Mouse (Mus musculus): ENCODE measurements around the gene Vkorc1l1.
"Not testable (repeated sequence)": the region's sequence is repeated elsewhere in the genome, so short reads cannot be mapped to it uniquely, and the experiment has no call there.

Gene Vkorc1l1

GRCm38 (mm10) chr5:129941495-129942045 lies at the start of gene Vkorc1l1:
TSS of gene Vkorc1l1 (plus strand) at chr5:129941970.
- peak; percentile 99 for DNase-seq

DNA sequence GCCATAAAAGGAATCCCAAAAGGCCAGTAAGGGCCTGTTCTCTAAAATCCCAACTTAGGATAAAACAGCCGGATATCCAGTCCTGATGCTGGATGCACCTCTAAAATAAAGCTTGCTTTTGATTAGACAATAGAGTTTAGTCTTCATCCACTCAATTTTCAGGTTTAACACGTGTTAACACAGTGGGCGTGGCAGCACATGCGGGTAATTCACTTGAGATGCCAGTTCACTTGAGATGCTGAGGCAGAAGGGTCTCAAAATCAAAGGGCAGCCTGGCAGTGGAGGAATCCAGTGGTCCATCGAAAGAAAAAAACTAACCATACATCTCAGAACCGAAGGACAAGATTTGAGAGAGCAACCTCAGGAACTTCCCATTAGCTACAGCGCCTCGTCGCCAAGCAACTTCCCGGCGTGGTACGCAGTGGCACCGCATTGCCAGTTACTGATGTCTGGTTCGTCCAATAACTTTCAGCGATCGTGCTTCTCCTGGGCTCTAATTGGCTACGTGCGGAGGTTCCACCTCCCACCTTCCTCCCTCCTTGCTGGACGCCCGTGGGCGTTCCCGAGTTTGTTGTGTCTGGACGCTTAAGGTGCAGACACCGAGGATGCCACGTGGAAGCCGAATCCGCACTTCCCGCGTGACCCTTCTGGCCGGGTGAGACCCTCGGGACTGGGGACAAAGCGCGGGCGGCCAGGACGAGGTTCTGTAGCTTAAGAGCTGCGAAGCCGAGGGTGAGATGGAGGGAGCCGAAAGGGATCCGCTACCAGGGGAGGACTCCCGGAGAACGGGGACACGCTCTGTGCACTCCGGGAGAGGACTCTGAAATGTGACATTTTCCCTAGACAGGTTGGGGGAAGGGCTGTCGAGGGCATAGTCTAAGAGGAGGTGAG lies 46.3 kb upstream of the Vkorc1l1 start, which contains the start of gene Zbed5:
Gene Zbed5, plus strand, starts transcription at position 526 of the 891 bp plus-strand sequence.
- DNase-seq, result peak; percentile 92 to 95

DNA sequence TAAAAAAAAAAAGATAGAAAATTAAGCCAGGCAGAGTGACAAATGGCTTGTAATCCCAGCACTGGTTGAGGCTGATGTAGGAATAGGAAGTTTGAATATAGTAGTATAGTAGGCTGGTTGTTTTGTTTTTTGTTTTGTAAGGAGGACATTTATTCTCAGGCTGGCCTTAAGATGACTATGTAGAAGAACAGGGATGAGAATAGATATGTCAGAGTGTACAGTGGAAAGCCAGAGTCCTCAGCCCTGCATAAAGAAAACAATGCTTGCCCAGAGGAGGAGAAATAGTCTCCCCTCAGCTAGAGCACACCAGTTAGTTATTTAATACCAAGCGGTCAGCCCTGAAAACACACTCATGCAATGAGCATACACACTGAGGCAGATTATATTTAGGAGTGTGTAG lies 43.3 kb upstream of the Vkorc1l1 start, which contains the start of gene Phkg1:
Gene Phkg1, minus strand, starts transcription at position 101 of the 400 bp plus-strand sequence.
- DNase-seq, result no peak

DNA sequence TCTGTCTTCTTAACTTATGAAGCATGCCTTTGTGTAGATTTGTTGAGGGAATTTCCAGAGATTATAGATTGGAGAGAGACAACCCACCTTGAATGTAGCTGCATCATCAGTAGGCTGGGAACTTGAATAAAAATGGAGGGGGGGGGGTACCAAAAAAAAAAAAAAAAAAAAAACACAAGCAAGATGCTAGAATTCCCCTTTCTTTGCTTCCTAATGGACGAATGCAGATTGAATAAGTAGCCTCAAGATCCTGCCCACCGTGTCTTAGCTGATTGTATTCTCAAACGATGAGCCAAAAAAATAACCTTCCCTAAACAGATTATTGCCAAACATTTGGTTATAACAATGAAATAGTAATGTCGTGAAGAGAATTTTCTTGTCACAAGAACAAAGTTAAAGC lies 34.0 kb upstream of the Vkorc1l1 start:
- no peak for DNase-seq

GRCm38 (mm10) chr5:129908242-129908965 lies 33.4 kb upstream of the Vkorc1l1 start, which contains the start of gene Nupr1l:
TSS of gene Nupr1l (plus strand) at chr5:129908540.
- peak; percentile 96 to 97 for DNase-seq

DNA sequence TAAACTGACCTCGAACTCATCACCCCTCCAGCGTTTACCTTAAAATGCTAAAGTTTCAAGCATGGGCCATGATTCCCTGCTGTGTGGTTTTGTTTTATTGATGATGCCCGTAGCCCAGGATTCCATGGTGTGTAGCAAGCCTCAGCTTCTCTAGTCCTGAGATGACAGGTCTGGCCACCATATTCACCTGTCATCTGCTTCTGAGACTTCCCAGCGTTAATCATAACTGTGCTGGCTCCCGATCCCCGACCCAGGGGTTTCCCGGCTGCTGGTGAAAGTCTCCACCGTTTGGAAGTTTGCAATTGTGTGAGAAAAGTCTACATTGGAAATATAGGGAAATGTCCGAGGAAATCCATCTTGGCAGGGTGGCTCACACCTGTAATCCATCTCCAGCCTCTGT lies 32.6 kb upstream of the Vkorc1l1 start:
- no peak for DNase-seq

DNA sequence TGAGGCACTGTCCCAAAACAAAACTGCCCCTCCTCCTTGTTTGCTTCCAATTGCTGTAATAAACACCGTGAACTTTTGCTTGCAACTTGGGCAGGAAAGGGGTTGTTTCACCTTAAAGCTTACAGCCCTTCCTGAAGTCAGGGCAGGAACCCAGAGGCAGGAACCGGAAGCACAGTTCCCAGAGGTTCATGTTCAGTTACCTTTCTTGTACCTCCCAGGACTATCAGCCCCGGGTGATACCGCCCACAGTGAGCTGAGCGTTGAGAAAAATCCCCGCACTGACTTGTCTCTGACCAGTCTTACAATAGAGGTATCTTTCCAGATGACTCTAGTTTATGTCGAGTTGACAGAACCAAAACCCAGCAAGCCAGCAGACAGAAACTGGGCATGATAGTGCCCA lies 32.2 kb upstream of the Vkorc1l1 start:
- no peak for DNase-seq

DNA sequence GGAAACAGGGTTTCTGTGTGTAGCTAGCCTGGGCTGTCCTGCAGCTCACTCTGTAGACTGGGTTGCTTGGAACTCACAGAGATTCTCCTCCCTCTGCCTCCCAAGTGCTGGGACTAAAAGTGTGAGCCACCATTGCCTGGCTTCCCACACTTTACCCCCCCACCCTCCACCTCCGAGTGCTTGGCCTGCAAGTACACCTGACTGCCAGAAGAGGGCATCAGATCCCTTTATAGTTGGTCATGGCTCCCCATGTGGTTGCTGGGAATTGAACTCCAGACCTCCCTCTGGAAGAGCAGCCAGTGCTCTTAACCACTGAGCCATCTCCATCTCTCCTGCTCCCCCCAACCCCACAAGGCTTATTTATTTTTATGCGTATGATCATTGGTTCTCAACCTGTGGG lies 27.7 kb upstream of the Vkorc1l1 start:
- peak; percentile 29 to 40 for DNase-seq

DNA sequence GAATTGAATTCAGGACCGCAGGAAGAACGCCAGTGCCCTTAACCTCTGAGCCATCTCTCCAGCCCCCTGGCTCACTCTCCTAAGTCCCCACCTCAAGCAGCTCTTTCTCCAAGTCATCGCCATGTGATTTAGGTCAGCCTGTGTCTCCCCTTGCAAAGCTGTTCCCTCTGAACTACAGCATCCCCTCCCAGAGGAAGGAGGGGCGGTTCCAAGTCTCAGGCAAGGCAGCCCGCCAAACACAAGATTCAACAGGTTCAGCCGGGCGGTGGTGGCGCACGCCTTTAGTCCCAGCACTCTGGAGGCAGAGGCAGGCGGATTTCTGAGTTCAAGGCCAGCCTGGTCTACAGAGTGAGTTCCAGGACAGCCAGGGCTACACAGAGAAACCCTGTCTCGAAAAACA lies 26.3 kb upstream of the Vkorc1l1 start:
- not testable (repeated sequence) for DNase-seq

DNA sequence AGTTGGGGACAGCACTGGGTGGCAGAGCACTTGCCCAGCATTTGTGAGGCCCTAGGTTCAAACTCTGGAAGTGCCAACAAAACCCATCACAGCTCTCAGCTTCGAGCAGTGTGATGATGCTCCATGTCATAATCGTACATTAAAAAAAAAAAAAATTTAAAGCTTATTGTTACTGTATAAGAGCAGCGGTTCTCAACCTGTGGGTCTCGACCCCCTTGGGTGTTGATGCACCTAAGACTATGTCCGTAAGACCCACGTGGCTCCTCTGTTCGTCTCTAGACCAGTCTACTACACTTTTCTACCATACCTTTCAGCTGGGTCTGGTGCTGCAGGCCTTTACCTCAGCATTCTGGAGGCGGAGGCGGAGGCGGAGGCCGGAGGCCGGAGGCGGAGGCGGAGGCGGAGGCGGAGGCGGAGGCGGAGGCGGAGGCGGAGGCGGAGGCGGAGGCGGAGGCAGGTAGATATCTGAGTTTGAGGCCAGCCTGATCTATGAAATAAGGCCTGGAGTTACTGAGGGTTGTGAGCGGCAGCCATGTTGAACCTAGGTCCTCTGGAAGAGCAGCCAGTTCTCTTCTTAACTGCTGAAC lies 23.6 kb upstream of the Vkorc1l1 start:
- no peak for DNase-seq

GRCm38 (mm10) chr5:129918752-129919151 lies 23.0 kb upstream of the Vkorc1l1 start:
- peak in 1 of 2 experiments; percentile 17 for DNase-seq

GRCm38 (mm10) chr5:129919320-129919719 lies 22.4 kb upstream of the Vkorc1l1 start:
- no peak for DNase-seq

GRCm38 (mm10) chr5:129921972-129922371 lies 19.8 kb upstream of the Vkorc1l1 start:
- no peak for DNase-seq

- peak; percentile 36 to 65 for DNase-seq
Observed at GRCm38 (mm10) chr5:129924820-129925452, 16.8 kb upstream of the Vkorc1l1 start.

DNA sequence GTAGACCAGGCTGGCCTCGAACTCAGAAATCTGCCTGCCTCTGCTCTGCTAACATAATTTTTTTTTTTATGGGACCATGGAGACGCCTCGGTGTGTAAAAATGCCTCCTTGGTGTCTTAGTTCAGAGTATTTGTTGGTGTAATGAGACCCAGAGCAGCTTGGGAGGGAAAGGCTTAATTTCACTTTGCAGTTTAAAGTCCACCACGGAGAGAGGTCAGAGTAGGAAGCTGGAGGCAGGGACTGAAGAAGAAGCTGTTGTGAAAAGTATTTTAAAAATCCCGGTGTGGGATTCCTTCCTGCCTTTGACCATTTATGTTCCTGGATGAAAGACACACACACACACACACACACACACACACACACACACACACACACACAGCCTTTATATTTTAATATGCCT lies 15.8 kb upstream of the Vkorc1l1 start:
- DNase-seq, result peak; percentile 23 to 51

DNA sequence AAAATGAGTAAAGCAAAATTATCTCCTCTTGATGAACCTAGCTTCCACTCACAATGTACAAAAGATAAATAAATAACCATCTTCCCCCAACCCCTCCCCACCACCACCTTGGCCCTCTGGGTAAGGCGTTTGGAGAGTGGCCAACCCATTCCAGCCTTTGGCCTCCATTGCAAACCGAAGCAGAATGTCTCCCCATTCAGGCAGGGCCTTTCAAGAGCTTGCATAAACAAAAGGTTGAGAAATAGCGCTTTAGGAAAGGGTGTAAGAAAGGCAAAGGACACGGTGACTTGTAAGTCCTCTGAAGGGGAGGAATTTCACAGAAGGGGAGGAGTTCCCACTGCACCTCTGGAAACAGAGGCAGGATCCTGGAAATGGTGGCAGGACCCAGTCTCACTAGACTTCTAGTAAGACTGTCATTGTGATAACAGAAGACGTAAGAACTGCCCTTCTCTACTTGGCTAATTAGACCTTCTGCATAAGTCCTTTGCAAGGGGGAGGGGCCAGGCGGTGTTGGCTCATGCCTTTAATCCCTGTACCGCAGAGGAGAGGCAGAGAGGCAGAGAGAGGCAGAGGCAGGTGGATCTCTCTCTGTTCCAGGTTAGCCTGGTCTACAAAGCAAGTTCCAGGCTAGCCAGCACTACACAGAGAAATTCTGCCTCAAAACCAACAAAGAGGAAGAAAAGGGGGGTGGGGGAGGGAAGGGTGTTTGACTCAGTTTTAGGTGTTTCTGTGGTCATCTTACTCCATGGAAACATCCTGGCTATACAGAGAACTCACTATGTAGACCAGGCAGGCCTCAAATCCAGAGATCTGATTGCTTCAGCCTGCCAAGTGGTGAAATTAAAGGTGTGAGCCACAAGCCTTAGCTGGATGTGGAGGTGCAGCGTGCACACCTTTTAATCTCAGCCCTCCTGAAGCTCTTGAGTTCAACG lies 11.6 kb upstream of the Vkorc1l1 start:
- DNase-seq, result peak; percentile 80 to 86

GRCm38 (mm10) chr5:129936941-129937340 lies 4.8 kb upstream of the Vkorc1l1 start:
- no peak for DNase-seq

DNA sequence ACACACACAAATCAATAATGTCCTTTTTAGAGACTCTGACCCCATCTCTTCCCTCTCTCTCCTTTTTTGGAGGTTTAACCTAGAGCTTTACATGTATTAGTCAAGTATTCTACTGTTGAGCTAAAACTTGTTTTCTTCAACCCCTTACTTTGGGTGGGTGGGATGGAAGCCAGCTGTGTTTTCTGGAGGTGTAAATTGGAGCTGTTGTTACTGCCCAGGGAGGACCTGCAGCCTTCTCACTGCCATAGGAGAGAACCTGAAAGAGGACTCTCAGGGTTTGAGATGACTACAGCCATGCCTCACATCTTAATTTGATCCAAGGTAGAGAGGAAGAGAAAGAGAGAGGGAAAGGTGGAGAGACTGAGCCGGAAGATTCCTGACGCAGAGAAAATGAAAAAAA lies 1.5 kb upstream of the Vkorc1l1 start:
- DNase-seq, result no peak

GRCm38 (mm10) chr5:129940736-129941494 lies 855 bp upstream of the Vkorc1l1 start:
- DNase-seq, result no peak
